Mouse (Mus musculus) testis, adult 2 months (tissue): Measurements from ENCODE around the gene Tmem229a.

Source experiments
- CTCF ChIP-seq: fragments of 200-500 bp; IDR thresholded peaks from 2 replicates; pipeline ENCODE4 v1.5.1; 2012; ENCODE audit warnings: low read depth, mild to moderate bottlenecking, inconsistent platforms, low read length, moderate library complexity; ENCODE audit not compliant: control insufficient read depth, insufficient read depth, insufficient replicate concordance
- POLR2A ChIP-seq: fragments of 200-500 bp; IDR thresholded peaks from 2 replicates; pipeline ENCODE4 v1.6.1; 2012; ENCODE audit warnings: low read depth, mild to moderate bottlenecking, inconsistent platforms, low read length, moderate library complexity; ENCODE audit not compliant: control insufficient read depth

DNA sequence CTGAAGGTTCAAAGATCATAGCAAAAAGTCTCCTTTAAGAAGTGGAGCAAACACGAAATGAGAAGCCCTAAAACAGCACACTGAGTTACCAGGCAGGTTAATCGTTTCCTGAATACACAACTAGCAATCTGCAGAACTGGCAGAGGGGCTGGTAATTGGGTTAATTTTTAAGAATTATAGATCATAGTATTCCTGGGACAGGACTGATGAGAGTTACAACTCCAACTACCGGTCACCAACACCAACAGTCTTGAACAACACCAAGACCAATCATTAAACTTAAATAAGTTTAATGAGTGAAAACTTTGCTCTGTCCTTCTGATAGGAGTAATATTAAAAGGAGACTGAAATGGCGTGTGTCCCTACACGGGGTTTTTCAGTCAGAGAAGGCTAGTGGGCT lies 3.8 kb downstream of the Tmem229a start:
- TF ChIP-seq CTCF: no peak
- TF ChIP-seq POLR2A: no peak
